Mouse (Mus musculus) layer of hippocampus, adult 8-10 months (tissue): ENCODE measurements around the gene Mrgprg. TPM values are rescaled to one million over a fixed set of nuclear protein-coding genes. Genes with fewer than 3 reads are reported as not detected.
A peak's percentile ranks its signal among the peaks of the same experiment; 100 is the strongest.

ENCODE experiments used
- DNase-seq, 2 experiments: peaks; one replicate each; pipeline ENCODE4 v3.0.0; 2022; ENCODE audit warnings: low spot score in 2 of 2
- total RNA-seq, 4 experiments: library from RNA; stranded (reverse); gene quantifications; 2 replicates each; pipeline ENCODE4 v1.2.4; 2022

Gene Mrgprg
- not detected for total RNA-seq

DNA sequence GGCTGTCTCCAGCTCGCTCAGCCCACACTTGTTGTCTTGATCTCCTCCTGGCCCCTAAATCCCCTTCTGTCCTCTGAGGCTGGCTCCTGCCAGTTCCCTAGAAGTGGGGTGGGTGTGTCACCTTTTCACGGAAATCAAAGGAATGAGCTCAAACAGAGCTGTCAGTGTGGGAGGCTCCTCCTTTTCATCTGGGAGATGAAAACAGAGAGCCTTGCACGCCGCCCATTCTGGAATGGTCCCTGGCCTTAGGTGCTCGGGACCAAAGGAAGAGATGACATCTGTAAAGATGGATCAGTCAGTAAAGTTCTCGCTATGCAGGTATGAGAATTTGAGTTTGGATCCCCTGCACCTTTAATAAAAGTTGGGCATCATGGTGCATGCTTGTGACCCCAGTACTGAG, at the start of gene Mrgprg:
TSS of gene Mrgprg (minus strand) at position 101 of the 400 bp plus-strand sequence.
- no peak for DNase-seq

DNA sequence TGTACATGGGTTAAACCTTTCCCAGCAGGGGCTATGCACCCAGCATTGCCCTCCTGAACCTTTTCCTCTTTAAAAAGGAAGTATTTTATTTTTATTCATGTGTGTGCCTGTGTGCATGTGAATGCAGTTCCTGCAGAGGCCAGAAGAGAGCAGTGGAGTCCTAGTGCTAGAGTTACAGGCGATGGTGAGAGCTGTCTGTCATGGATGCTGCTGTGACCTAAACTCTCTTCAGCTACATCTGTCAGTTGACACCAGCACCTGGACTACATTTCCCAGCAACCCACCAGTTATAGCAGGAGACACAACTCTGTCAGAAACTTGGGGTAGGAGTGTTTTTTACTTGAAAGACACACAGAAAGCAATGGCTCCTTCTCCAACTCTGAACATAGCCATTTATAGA, 42.1 kb upstream of the Mrgprg start:
- no peak for DNase-seq

DNA sequence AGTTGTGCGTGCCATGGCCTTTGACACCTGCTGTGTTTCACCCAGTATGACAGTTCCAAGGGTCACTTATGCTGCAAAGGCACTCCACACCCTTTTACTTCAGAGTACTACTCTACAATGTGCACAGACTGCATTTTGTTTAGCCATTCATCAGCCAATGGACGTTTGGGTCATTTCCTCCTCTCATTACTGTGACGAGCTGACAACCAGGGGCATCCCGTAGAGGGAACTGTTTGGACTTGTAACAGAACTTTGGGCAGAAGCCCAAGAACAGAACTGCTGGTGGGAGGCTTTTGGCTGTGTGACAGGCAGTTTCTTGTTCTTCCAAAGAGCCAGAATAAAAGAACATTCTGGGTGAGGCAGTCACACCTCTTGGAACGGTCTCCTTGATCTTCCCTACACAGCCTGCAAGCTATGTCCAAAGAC, 38.4 kb upstream of the Mrgprg start:
- DNase-seq, result peak in 1 of 2 experiments; percentile 55

GRCm38 (mm10) chr7:143801195-143802065, 34.6 kb upstream of the Mrgprg start:
- DNase-seq, result no peak

- DNase-seq, result no peak
These were observed 34.0 kb upstream of the Mrgprg start for GRCm38 (mm10) chr7:143800770-143801169.

GRCm38 (mm10) chr7:143798783-143799182, 32.0 kb upstream of the Mrgprg start:
- no peak for DNase-seq

GRCm38 (mm10) chr7:143793121-143793520, 26.3 kb upstream of the Mrgprg start:
- DNase-seq, result no peak

GRCm38 (mm10) chr7:143792336-143792985, 25.7 kb upstream of the Mrgprg start:
- no peak for DNase-seq

- DNase-seq, result peak; percentile 56 to 61
These were observed 17.4 kb upstream of the Mrgprg start, which contains the start of gene Mrgpre for GRCm38 (mm10) chr7:143783996-143784829. Gene Mrgpre (minus strand): TSS chr7:143784500.

DNA sequence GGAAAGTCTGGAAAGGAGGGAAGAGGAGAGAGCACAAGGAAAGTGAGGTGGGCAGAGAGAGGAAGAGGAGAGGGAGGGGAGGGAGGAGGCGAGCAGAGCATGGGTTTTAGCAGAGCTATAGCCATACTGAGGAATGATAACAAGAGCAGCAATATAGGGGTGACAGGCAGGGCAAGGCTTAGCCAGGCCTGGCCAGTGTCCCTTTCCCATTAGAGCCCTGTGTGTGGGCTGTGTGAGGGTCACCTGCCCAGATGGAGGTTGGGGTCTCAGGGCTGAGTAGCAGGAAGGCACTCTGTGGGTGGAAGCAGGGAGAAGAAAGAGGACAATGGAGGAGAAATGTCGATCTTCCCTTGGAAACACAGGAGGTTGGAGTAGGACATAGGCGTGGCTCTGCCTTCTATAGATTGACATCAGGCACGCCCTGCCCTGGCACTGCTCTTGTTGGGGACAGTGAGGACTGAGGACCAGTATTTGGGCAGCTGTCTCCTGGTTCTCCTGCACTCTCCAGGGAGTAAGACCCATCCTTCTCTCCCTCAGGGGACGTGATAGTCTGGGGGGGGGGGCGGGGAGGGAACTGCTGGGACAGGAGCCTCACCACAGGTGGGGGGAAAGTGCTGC, 16.7 kb upstream of the Mrgprg start:
- DNase-seq, result no peak

DNA sequence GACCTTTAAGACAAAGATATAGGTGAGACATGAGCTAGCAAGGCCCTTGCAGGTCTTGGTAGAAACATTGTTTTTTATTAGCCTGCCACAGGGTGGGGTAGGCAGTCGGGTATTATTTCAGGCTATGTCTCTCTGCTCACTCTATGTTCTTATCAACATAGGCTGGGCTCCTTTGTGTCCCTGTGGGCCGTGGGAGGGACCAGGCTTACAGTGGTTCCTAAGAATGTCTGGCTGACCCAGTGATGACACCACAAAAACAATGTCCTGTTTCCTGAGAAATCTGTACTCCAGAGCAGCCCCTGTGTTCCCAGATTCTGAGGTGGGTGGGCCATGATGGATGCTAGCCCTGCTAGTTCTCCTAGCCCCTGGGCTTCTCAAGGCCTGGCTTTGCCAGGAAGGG, 10.6 kb upstream of the Mrgprg start:
- no peak for DNase-seq

GRCm38 (mm10) chr7:143776137-143776536, 9.3 kb upstream of the Mrgprg start:
- DNase-seq, result no peak

DNA sequence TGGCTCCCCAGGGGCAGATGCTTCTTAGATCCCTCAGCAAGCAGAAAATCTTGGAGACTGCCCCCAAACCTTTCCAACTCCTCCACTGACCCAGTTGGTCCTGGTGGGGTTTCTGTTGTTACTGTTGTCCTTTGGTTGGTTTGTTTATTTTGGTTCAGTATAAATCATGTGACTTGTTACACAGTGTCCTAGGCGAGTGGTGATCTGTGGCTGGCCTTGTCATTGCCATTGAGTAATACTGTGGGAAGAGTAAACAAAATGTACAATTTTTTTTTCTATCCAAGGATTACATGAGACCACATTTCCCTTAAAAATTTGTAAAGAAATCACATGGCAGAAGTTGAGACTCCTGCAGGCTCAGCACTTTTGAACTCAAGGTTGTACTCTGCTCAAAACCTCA, 2.7 kb upstream of the Mrgprg start:
- DNase-seq, result no peak

GRCm38 (mm10) chr7:143768267-143768666, 1.5 kb upstream of the Mrgprg start:
- no peak for DNase-seq

GRCm38 (mm10) chr7:143764876-143765530, 1.8 kb downstream of the Mrgprg start:
- no peak for DNase-seq

- DNase-seq, result no peak
These were observed 3.0 kb downstream of the Mrgprg start for GRCm38 (mm10) chr7:143763794-143764193.

DNA sequence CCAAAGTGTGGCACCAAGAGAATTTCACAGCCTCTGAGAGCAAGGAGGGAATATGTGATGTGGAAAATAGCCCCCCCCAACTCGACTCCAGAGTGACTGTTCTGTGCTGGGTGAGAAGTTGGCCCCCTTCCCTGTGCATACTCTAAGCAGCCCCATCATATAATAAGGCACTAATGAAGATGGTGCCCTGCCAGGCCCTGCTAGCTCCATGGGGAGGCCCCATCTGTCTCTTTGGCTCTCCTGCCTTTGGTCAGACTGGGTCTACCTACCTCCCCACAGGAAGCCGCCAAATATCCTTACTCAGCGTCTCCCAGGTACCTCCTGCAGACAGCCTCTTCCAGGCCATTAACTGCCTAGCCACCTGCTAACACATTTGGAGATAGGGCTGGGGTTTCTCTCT, 7.8 kb downstream of the Mrgprg start:
- DNase-seq, result no peak

DNA sequence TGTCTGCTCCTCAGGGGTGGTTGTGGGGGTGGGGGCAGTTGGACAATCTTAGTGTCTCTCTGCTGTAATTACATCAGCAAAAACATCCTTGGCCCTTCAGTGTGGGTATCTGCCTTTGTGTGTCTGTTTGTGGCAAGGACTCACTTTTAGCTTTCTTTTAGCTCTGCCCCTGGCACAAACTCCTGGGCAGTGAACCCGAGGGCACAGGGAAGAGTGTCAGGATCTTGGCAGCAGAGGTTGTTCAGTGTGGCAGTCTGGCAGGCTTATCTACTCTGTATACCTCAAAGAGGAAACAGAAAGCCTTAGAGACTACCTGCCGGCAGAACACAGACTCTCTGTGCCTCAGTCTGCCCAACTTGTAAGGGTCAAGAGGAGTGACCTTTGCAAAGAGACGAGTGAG, 9.1 kb downstream of the Mrgprg start:
- no peak for DNase-seq

GRCm38 (mm10) chr7:143757027-143757390, 9.8 kb downstream of the Mrgprg start:
- DNase-seq, result peak in 1 of 2 experiments; percentile 50

GRCm38 (mm10) chr7:143756125-143757026, 10.4 kb downstream of the Mrgprg start, which contains the start of gene Osbpl5:
Gene Osbpl5 (minus strand): TSS chr7:143756985.
- DNase-seq, result no peak
